Mouse (Mus musculus) embryonic facial prominence, embryonic 12.5 days (tissue): ENCODE measurements around the gene Naif1. TPM values are rescaled to one million over a fixed set of nuclear protein-coding genes. Genes with fewer than 3 reads are reported as not detected.

Source experiments
- ATAC-seq: fragments of 200-750 bp; cut with Nextera tagmentation; 2 replicates; pipeline ENCODE4 v1.8.0; 2017; ENCODE audit not compliant: insufficient number of reproducible peaks, insufficient read depth, low FRiP score, low TSS enrichment
- H3K27ac ChIP-seq: fragments of 300-500 bp; sonication (generic); 2 replicates; pipeline ENCODE4 v1.5.1; 2016; ENCODE audit warnings: mild to moderate bottlenecking
- H3K27me3 ChIP-seq: fragments of 300-500 bp; sonication (generic); 2 replicates; pipeline ENCODE4 v1.6.1; 2016; ENCODE audit warnings: mild to moderate bottlenecking, moderate library complexity
- H3K36me3 ChIP-seq: fragments of 300-500 bp; sonication (generic); 2 replicates; pipeline ENCODE4 v1.6.1; 2016; ENCODE audit warnings: mild to moderate bottlenecking
- H3K4me1 ChIP-seq: fragments of 300-500 bp; sonication (generic); 2 replicates; pipeline ENCODE4 v1.6.1; 2016
- H3K4me2 ChIP-seq: fragments of 300-500 bp; sonication (generic); replicated peaks from 2 replicates; pipeline ENCODE4 v1.6.1; 2016; ENCODE audit warnings: mild to moderate bottlenecking, moderate library complexity
- H3K4me3 ChIP-seq: fragments of 300-500 bp; sonication (generic); 2 replicates; pipeline ENCODE4 v1.5.1; 2016; ENCODE audit warnings: mild to moderate bottlenecking
- H3K9ac ChIP-seq: fragments of 300-500 bp; sonication (generic); 2 replicates; pipeline ENCODE4 v1.6.1; 2016; ENCODE audit warnings: mild to moderate bottlenecking, moderate library complexity
- H3K9me3 ChIP-seq: fragments of 300-500 bp; sonication (generic); 2 replicates; pipeline ENCODE4 v1.6.1; 2016; ENCODE audit warnings: mild to moderate bottlenecking, moderate library complexity
- WGBS: fragments of 180-500 bp; shearing (Covaris S2); methylation state at CpG from one replicate; pipeline ENCODE4 v1.1.7; 2016; 5-methylcytosine and 5-hydroxymethylcytosine counted together
- polyA plus RNA-seq: library from polyadenylated mRNA; unstranded; fragments of >200 nt; fragmentation: Nextera tagmentation; extraction: Ambion mirVana; gene quantifications from 2 replicates; pipeline ENCODE4 v1.2.1, GENCODE M21; 2016

The Naif1 gene
- polyA plus RNA-seq, result 6.1 and 6.3 TPM in 2 replicates

GRCm38 (mm10) chr2:32449761-32450754 lies at the start of gene Naif1:
Gene Naif1, plus strand, starts transcription at chr2:32450457.
- peak within 1 kb of the TSS; percentile 82 for H3K9ac ChIP-seq
- peaks cover 19% of the 10 kb centered on the region for H3K4me1 ChIP-seq
- H3K4me2 ChIP-seq, result peak within 1 kb of the TSS; percentile 83
- WGBS, result 84% methylated on average over 15 of the region's 15 CpGs
- H3K4me3 ChIP-seq, result peak within 1 kb of the TSS; percentile 80
- H3K27me3 ChIP-seq, result no peaks in the 10 kb centered on the region
- no peaks in the 10 kb centered on the region for H3K36me3 ChIP-seq
- no peaks in the 10 kb centered on the region for H3K9me3 ChIP-seq
- H3K27ac ChIP-seq, result peak within 1 kb of the TSS; percentile 90
- no peak for ATAC-seq

DNA sequence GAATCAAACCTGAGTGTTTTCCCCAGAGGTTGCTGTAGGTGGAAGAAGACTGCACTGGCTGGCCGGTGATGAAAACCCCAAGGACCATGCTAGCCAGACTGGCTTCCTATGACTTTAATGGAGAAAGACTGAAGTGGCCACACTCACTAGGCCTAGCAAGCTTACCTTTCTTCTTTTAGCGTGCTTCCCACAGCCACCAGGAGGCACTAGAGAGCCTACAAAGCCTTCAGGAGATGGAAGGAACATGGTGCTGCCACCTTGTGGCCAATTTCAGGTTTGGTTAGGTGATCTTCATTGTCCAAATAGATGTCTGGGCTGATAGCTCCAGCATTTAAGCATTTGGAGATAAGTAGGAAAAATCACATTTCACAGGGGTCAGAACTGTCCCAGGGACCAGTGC lies 45.6 kb upstream of the Naif1 start:
- Histone ChIP-seq H3K4me3 (no peak overlapping the region), H3K36me3 (peaks cover 33% of the 10 kb centered on the region), H3K4me1 (peaks cover 12% of the 10 kb centered on the region), H3K9ac (no peak overlapping the region), H3K4me2 (no peak overlapping the region), H3K27ac (no peak overlapping the region), H3K9me3 (no peaks in the 10 kb centered on the region), H3K27me3 (no peaks in the 10 kb centered on the region)
- ATAC-seq, result no peak
- WGBS, result 15% methylated on average over 2 of the region's 2 CpGs

GRCm38 (mm10) chr2:32407144-32407824 lies 43.0 kb upstream of the Naif1 start:
- Histone ChIP-seq H3K36me3 (peaks cover 8% of the 10 kb centered on the region), H3K27me3 (no peaks in the 10 kb centered on the region), H3K4me2 (no peak overlapping the region), H3K9ac (no peak overlapping the region), H3K4me1 (peaks cover 16% of the 10 kb centered on the region), H3K9me3 (no peaks in the 10 kb centered on the region), H3K27ac (peak overlapping the region; percentile 41; the same call in 1 of the 2 replicates), H3K4me3 (no peak overlapping the region)
- 78% methylated on average over 7 of the region's 7 CpGs for WGBS
- ATAC-seq, result no peak

DNA sequence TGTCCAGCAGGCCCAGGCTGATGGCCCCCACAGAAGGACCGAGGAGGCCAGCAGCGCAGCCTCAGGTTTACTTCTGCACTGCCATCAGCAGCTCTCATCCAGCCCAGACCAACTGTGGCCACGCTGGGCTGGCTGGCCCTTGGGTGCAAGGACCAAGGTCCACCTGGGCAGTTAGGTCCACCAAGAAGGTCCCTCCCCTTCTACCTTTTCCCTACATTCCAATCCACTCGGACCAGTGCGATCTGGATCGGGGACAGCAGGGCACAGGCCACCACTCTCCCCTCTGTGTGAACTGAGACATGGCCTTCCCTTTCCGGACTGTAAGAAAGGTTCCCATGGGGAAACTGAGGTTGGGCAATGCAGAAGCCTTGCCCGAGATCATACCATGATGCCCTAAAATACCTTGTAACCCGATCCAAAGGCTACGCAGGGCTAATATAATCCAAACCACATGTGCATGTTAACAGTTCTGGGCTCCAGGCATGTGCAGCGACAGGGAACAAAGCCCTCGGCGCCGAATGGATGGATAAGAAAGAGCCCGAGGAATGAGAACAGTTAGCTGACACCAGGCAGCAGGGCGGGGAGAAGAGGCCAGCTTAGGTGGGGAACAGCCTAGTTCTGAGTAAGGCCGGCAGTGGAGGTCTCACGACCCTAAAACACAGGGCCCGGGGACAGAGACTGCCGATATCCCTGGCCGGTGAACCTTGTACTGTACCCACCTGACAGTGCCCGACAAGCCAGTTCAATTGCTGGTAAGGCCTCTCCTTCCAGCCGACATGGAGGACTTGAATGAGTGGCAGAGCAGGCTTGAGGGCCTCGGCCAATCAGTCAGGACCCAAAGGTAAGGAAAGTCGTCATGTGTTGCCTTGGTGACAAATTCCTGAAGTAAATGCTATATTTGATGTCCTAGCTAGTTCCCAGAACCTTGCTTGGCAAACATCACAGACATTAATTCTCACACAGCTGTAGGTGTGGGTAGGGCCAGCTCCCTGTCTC lies 41.5 kb upstream of the Naif1 start:
- H3K4me3 ChIP-seq, result no peak overlapping the region
- 30% methylated on average over 25 of the region's 25 CpGs for WGBS
- peak overlapping the region; percentile 86 for H3K27ac ChIP-seq

GRCm38 (mm10) chr2:32411407-32411806 lies 38.9 kb upstream of the Naif1 start:
- H3K4me1 ChIP-seq, result peaks cover 16% of the 10 kb centered on the region
- no peak overlapping the region for H3K4me3 ChIP-seq
- H3K4me2 ChIP-seq, result no peak overlapping the region
- WGBS, result 85% methylated on average over 7 of the region's 7 CpGs
- H3K9me3 ChIP-seq, result no peaks in the 10 kb centered on the region
- peaks cover 29% of the 10 kb centered on the region for H3K36me3 ChIP-seq
- no peak for ATAC-seq
- no peaks in the 10 kb centered on the region for H3K27me3 ChIP-seq
- H3K9ac ChIP-seq, result no peak overlapping the region
- no peak overlapping the region for H3K27ac ChIP-seq

More for the DNA sequence above, 41.5 kb upstream of the Naif1 start:
- 0 out of 2 replicates have a peak, but pooled peaks have one; percentile 19 for ATAC-seq
- 0 out of 2 replicates have a peak overlapping the region, but pooled peaks have one; percentile 6 for H3K4me2 ChIP-seq
- 0 out of 2 replicates have a peak, but pooled peaks cover 2% of the 10 kb centered on the region for H3K36me3 ChIP-seq
- H3K27me3 ChIP-seq, result no peaks in the 10 kb centered on the region
- peak overlapping the region; percentile 21 for H3K9ac ChIP-seq
- peaks cover 16% of the 10 kb centered on the region for H3K4me1 ChIP-seq
- H3K9me3 ChIP-seq, result no peaks in the 10 kb centered on the region

- H3K4me3 ChIP-seq, result no peak overlapping the region
- H3K36me3 ChIP-seq, result peaks cover 43% of the 10 kb centered on the region
- ATAC-seq, result no peak
- no peak overlapping the region for H3K27ac ChIP-seq
- no peaks in the 10 kb centered on the region for H3K9me3 ChIP-seq
- H3K27me3 ChIP-seq, result no peaks in the 10 kb centered on the region
- WGBS, result 84% methylated on average over 6 of the region's 6 CpGs
- H3K4me2 ChIP-seq, result no peak overlapping the region
- H3K9ac ChIP-seq, result no peak overlapping the region
- H3K4me1 ChIP-seq, result peaks cover 16% of the 10 kb centered on the region
These were observed 37.3 kb upstream of the Naif1 start for GRCm38 (mm10) chr2:32412742-32413531.

DNA sequence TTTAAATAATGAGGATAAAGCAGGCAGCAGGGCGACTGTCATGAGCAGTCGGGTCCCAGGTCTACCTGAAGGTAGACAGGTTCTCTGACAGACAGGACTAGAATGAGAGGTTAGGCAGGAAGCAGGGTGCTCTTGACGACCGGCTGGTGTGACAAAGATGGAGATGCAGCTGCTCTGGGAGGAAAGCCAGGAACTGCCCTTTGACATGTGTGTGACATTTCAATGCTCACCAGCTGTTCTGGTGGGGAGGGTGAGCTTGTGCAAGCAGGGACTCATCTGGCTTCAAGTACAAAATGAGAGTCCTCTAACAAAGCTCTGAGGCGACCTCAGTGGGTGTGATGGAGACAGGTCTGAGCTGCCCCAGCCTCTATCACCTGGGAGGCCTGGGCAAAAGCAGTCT lies 36.3 kb upstream of the Naif1 start:
- peaks cover 12% of the 10 kb centered on the region for H3K4me1 ChIP-seq

DNA sequence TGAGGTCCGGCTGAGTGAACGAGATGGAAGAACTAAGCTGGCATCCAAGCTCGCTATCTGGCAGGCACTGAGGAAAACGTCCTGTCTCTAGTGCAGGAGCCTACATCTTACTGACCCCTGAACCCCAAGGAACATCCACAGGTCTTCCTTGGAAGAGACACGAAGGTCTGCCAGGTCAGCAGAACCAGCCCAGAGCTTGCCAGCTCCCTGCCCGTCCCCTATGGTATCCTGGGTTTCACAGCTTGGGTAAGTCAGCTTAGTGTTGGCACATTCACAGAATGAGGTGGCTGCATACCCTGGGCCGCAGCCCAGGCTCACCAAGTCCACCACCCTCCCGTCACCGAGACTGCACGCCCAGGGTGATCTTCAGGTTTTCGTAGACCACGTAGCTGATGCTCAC lies 34.5 kb upstream of the Naif1 start:
- no peak overlapping the region for H3K27ac ChIP-seq
- no peak overlapping the region for H3K4me3 ChIP-seq
- WGBS, result 91% methylated on average over 12 of the region's 12 CpGs
- peaks cover 7% of the 10 kb centered on the region; the same call in 1 of the 2 replicates for H3K4me1 ChIP-seq
- no peaks in the 10 kb centered on the region for H3K27me3 ChIP-seq
- peaks cover 72% of the 10 kb centered on the region for H3K36me3 ChIP-seq
- no peak overlapping the region for H3K4me2 ChIP-seq
- no peaks in the 10 kb centered on the region for H3K9me3 ChIP-seq
- H3K9ac ChIP-seq, result no peak overlapping the region
- no peak for ATAC-seq

More for the DNA sequence above, 36.3 kb upstream of the Naif1 start:
- H3K27ac ChIP-seq, result no peak overlapping the region
- H3K36me3 ChIP-seq, result peaks cover 53% of the 10 kb centered on the region
- 48% methylated on average over 5 of the region's 5 CpGs for WGBS
- H3K4me3 ChIP-seq, result no peak overlapping the region
- no peak overlapping the region for H3K9ac ChIP-seq
- H3K9me3 ChIP-seq, result no peaks in the 10 kb centered on the region
- no peaks in the 10 kb centered on the region for H3K27me3 ChIP-seq
- no peak overlapping the region for H3K4me2 ChIP-seq
- ATAC-seq, result no peak

- H3K27me3 ChIP-seq, result no peaks in the 10 kb centered on the region
- H3K9ac ChIP-seq, result no peak overlapping the region
- no peak overlapping the region for H3K4me2 ChIP-seq
- peaks cover 76% of the 10 kb centered on the region for H3K36me3 ChIP-seq
- H3K4me3 ChIP-seq, result no peak overlapping the region
- H3K4me1 ChIP-seq, result peaks cover 5% of the 10 kb centered on the region; the same call in 1 of the 2 replicates
- no peak for ATAC-seq
- WGBS, result 67% methylated on average over 2 of the region's 2 CpGs
- no peaks in the 10 kb centered on the region for H3K9me3 ChIP-seq
- no peak overlapping the region for H3K27ac ChIP-seq
These were observed 33.7 kb upstream of the Naif1 start for GRCm38 (mm10) chr2:32416556-32416955.

- 84% methylated on average over 8 of the region's 8 CpGs for WGBS
These were observed 32.8 kb upstream of the Naif1 start for GRCm38 (mm10) chr2:32417486-32417885.

More at GRCm38 (mm10) chr2:32417486-32417885, 32.8 kb upstream of the Naif1 start:
- Histone ChIP-seq H3K4me3 (no peak overlapping the region), H3K27me3 (no peaks in the 10 kb centered on the region), H3K36me3 (peaks cover 76% of the 10 kb centered on the region), H3K9me3 (no peaks in the 10 kb centered on the region), H3K27ac (no peak overlapping the region), H3K9ac (no peak overlapping the region), H3K4me2 (no peak overlapping the region), H3K4me1 (peaks cover 5% of the 10 kb centered on the region; the same call in 1 of the 2 replicates)
- ATAC-seq, result no peak
